ENCODE assay signal across 10 mouse cellular contexts in the genomic region with DNA sequence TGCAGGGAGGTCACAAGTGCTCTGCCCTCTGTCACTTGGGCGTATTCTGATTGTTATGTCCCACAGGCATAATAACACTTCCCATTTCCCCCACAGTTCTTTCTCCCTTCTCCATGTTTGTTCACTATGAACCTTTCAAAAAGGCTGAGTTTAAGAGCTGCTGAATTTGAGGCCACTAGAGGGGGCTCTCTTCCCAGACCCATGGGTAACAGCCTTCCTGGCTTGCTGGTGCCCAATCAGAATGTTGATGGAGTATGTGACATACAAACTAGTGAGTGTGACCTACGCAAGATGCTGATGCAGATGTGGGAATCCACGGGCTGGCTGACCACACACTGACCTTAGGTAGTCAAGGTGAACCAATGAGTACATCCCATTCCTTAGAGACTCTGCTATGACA. TPM values are rescaled to one million over a fixed set of nuclear protein-coding genes. Genes with fewer than 3 reads are reported as not detected.
A peak's percentile ranks its signal among the peaks of the same experiment; 100 is the strongest.
DNase-seq lines count a peak whose midpoint lies in the region; ATAC-seq and TF ChIP-seq lines count a peak whose summit lies in the region.
"Had no signal": no experiment of that assay in that cellular context is flagged by ENCODE, and none has a peak within 500 bp of the region (broad histone marks: within the 10 kb centered on the region; RNA-seq: fewer than 3 reads in every experiment).

No protein-coding gene starts in this region.

- no peak for ATAC-seq in kidney, embryonic 15.5 days (replicated peaks; ENCODE audit: low FRiP score)

- no peak for TF ChIP-seq POLR2A in kidney, adult 2 months (IDR thresholded peaks at IDR 0.05; ENCODE audit: low read depth, low read length)

- no peak overlapping the region for H3K27ac ChIP-seq in kidney, adult 2 months (ENCODE audit: insufficient read depth, low read depth, low read length)
- no peak overlapping the region for H3K27ac ChIP-seq in kidney, embryonic 15.5 days
- H3K27ac ChIP-seq: embryonic facial prominence, embryonic 15.5 days had no signal

- WGBS in kidney, adult 2 months = 78% methylated on average over 3 of the region's 3 CpGs
- 87% methylated on average over 3 of the region's 3 CpGs for WGBS in kidney, embryonic 15.5 days

- no peak overlapping the region for H3K4me3 ChIP-seq in kidney, adult 2 months (ENCODE audit: insufficient read depth, low read depth, low read length)
- H3K4me3 ChIP-seq in kidney, embryonic 15.5 days (replicated peaks) = no peak overlapping the region
- H3K4me3 ChIP-seq: embryonic facial prominence, embryonic 15.5 days; myocyte had no signal

- peak; percentile 57 for TF ChIP-seq CTCF in kidney, adult 2 months (conservative IDR thresholded peaks at IDR 0.05; ENCODE audit: insufficient read depth, insufficient read length, low read depth, low read length)

- no peaks in the 10 kb centered on the region for H3K36me3 ChIP-seq in kidney, adult 2 months (ENCODE audit: control insufficient read depth, insufficient read depth, low read length)
- peaks cover 79% of the 10 kb centered on the region for H3K36me3 ChIP-seq in kidney, embryonic 15.5 days

- no peak overlapping the region for H3K4me2 ChIP-seq in kidney, embryonic 15.5 days
- H3K4me2 ChIP-seq: embryonic facial prominence, embryonic 15.5 days had no signal

- no peak overlapping the region for H3K9ac ChIP-seq in kidney, embryonic 15.5 days
- H3K9ac ChIP-seq: embryonic facial prominence, embryonic 15.5 days had no signal

- H3K4me1 ChIP-seq in kidney, adult 2 months (ENCODE audit: control insufficient read depth, insufficient read depth, low read length) = no peaks in the 10 kb centered on the region
- H3K4me1 ChIP-seq in kidney, embryonic 15.5 days = no peaks in the 10 kb centered on the region
- H3K4me1 ChIP-seq: embryonic facial prominence, embryonic 15.5 days had no signal

- peak; percentile 45 for DNase-seq in adrenal gland, postnatal 10 days
- no peak for DNase-seq in adrenal gland, postnatal 25 days
- peak; percentile 51 for DNase-seq in kidney, adult 2 months
- DNase-seq in R1 (ENCODE audit: low read depth, low spot score) = peak; percentile 78
- DNase-seq in lung, postnatal 25 days (ENCODE audit: low spot score) = peak; percentile 48
- no peak for DNase-seq in right cerebral cortex, postnatal 10 days (ENCODE audit: low spot score in 2 of 2)
- DNase-seq in gastrocnemius, postnatal 25 days = no peak

- H3K9me3 ChIP-seq in kidney, embryonic 15.5 days (replicated peaks) = no peaks in the 10 kb centered on the region
- H3K9me3 ChIP-seq: embryonic facial prominence, embryonic 15.5 days had no signal

- no peaks in the 10 kb centered on the region for H3K27me3 ChIP-seq in kidney, adult 2 months (replicated peaks; ENCODE audit: control insufficient read depth, insufficient read depth, low read length)
- H3K27me3 ChIP-seq in kidney, embryonic 15.5 days = no peaks in the 10 kb centered on the region
- H3K27me3 ChIP-seq: embryonic facial prominence, embryonic 15.5 days had no signal

RNA-seq across cellular contexts. Expression of a gene that starts 12.6 kb away (rescaled TPM):
- total RNA-seq in adrenal gland, postnatal 10 days (2021) = 10 to 100 TPM; 23.9 to 26.1 TPM
- 9.0 and 10.9 TPM in 2 replicates for total RNA-seq in adrenal gland, postnatal 25 days (2021)
- polyA plus RNA-seq in kidney, adult 2 months (2012; rRNA removed) = 1.2 and 1.5 TPM in 2 replicates
- 212 and 219 TPM in 2 replicates for polyA plus RNA-seq in kidney, embryonic 15.5 days (2015; fragmentation: Nextera tagmentation; extraction: Ambion mirVana)
- total RNA-seq in gastrocnemius, postnatal 25 days (2021) = under 1 TPM; 0.69 to 0.86 TPM

Comparison
In these comparisons a context has a peak if more than half of its experiments do, and no peak if none do; other contexts are left out.
1. DNase-seq: peak in adrenal gland, postnatal 10 days (single experiment), kidney, adult 2 months (single experiment), R1 (single experiment) and lung, postnatal 25 days (single experiment); none in adrenal gland, postnatal 25 days (single experiment), right cerebral cortex, postnatal 10 days (0 of 2) and gastrocnemius, postnatal 25 days (single experiment).